Mouse (Mus musculus) midbrain, embryonic 12.5 days (tissue): ENCODE measurements around the gene Jaml. TPM values are rescaled to one million over a fixed set of nuclear protein-coding genes. Genes with fewer than 3 reads are reported as not detected.

Source experiments
- ATAC-seq: fragments of 200-750 bp; cut with Nextera tagmentation; 2 replicates; pipeline ENCODE4 v1.8.0; 2017; ENCODE audit warnings: low read depth, moderate TSS enrichment, moderate library complexity; ENCODE audit not compliant: low FRiP score
- H3K27ac ChIP-seq: fragments of 300-500 bp; sonication (generic); replicated peaks from 2 replicates; pipeline ENCODE4 v1.5.1; 2016; ENCODE audit warnings: mild to moderate bottlenecking
- H3K27me3 ChIP-seq: fragments of 300-500 bp; sonication (generic); 2 replicates; pipeline ENCODE4 v1.6.1; 2016; ENCODE audit warnings: mild to moderate bottlenecking
- H3K36me3 ChIP-seq: fragments of 300-500 bp; sonication (generic); 2 replicates; pipeline ENCODE4 v1.6.1; 2016
- H3K4me1 ChIP-seq: fragments of 300-500 bp; sonication (generic); 2 replicates; pipeline ENCODE4 v1.6.1; 2016
- H3K4me2 ChIP-seq: fragments of 300-500 bp; sonication (generic); replicated peaks from 2 replicates; pipeline ENCODE4 v1.6.1; 2016; ENCODE audit warnings: mild to moderate bottlenecking, moderate library complexity
- H3K4me3 ChIP-seq: fragments of 300-500 bp; sonication (generic); 2 replicates; pipeline ENCODE4 v1.5.1; 2016; ENCODE audit warnings: mild to moderate bottlenecking
- H3K9ac ChIP-seq: fragments of 300-500 bp; sonication (generic); replicated peaks from 2 replicates; pipeline ENCODE4 v1.6.1; 2016; ENCODE audit warnings: mild to moderate bottlenecking, moderate library complexity
- H3K9me3 ChIP-seq: fragments of 300-500 bp; sonication (generic); 2 replicates; pipeline ENCODE4 v1.6.1; 2016; ENCODE audit warnings: mild to moderate bottlenecking
- WGBS: fragments of 180-500 bp; shearing (Covaris S2); methylation state at CpG from one replicate; pipeline ENCODE4 v1.1.7; 2016; 5-methylcytosine and 5-hydroxymethylcytosine counted together
- polyA plus RNA-seq: library from polyadenylated mRNA; unstranded; fragments of >200 nt; fragmentation: Nextera tagmentation; extraction: Ambion mirVana; gene quantifications from 2 replicates; pipeline ENCODE4 v1.2.1, GENCODE M21; 2016

Jaml gene
- polyA plus RNA-seq, 1 experiment from 2014 or later = 0.17 TPM

GRCm38 (mm10) chr9:45085741-45086690 is 7.0 kb downstream of the Jaml start:
- H3K9me3 ChIP-seq = no peaks in the 10 kb centered on the region
- WGBS = 76% methylated on average over 12 of the region's 12 CpGs
- H3K27ac ChIP-seq = no peak overlapping the region
- no peak overlapping the region for H3K9ac ChIP-seq
- H3K4me3 ChIP-seq = no peak overlapping the region
- no peaks in the 10 kb centered on the region for H3K4me1 ChIP-seq
- no peak for ATAC-seq
- H3K27me3 ChIP-seq = peaks cover 10% of the 10 kb centered on the region; the same call in 1 of the 2 replicates
- no peak overlapping the region for H3K4me2 ChIP-seq
- no peaks in the 10 kb centered on the region for H3K36me3 ChIP-seq

- no peak for ATAC-seq
- no peak overlapping the region for H3K4me2 ChIP-seq
- H3K36me3 ChIP-seq = no peaks in the 10 kb centered on the region
- H3K9me3 ChIP-seq = no peaks in the 10 kb centered on the region
- no peak overlapping the region for H3K9ac ChIP-seq
- H3K4me1 ChIP-seq = no peaks in the 10 kb centered on the region
- H3K4me3 ChIP-seq = no peak overlapping the region
- H3K27me3 ChIP-seq = peaks cover 3% of the 10 kb centered on the region; the same call in 1 of the 2 replicates
- H3K27ac ChIP-seq = no peak overlapping the region
Observed at GRCm38 (mm10) chr9:45088040-45088439, 9.1 kb downstream of the Jaml start.

- Histone ChIP-seq H3K27me3 (peaks cover 3% of the 10 kb centered on the region; the same call in 1 of the 2 replicates), H3K27ac (no peak overlapping the region), H3K4me1 (no peaks in the 10 kb centered on the region), H3K36me3 (no peaks in the 10 kb centered on the region), H3K9me3 (no peaks in the 10 kb centered on the region), H3K4me3 (no peak overlapping the region), H3K9ac (no peak overlapping the region), H3K4me2 (no peak overlapping the region)
- WGBS = 71% methylated on average over 3 of the region's 3 CpGs
- ATAC-seq = no peak
Observed at GRCm38 (mm10) chr9:45090811-45091210, 11.8 kb downstream of the Jaml start.

DNA sequence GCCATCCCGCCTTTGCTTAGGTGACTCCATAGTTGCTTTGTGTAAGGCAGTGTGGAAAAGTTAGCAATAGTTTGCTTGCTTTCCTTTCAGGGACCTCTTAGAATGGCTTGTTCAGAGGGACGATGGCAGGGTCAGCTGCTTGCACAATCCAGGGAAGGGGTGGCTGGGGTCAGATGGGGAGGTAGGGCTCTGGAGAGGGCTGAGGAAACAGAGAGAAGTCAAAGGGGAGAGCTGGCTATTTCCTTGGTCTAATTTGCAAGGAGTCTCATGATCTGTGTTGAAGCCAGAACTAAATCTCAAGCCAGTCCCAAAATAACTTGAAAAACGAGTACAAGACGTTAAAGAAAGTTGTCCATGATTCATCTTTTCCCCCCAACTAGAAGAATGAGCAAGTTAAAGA is 13.7 kb downstream of the Jaml start:
- no peak overlapping the region for H3K27ac ChIP-seq
- H3K9ac ChIP-seq = no peak overlapping the region
- no peaks in the 10 kb centered on the region for H3K4me1 ChIP-seq
- no peaks in the 10 kb centered on the region for H3K9me3 ChIP-seq
- no peak for ATAC-seq
- no peak overlapping the region for H3K4me2 ChIP-seq
- no peaks in the 10 kb centered on the region for H3K27me3 ChIP-seq
- no peaks in the 10 kb centered on the region for H3K36me3 ChIP-seq
- 70% methylated on average over 4 of the region's 4 CpGs for WGBS
- H3K4me3 ChIP-seq = no peak overlapping the region

GRCm38 (mm10) chr9:45095149-45095937 is 16.4 kb downstream of the Jaml start:
- no peak overlapping the region for H3K27ac ChIP-seq
- no peak for ATAC-seq
- H3K36me3 ChIP-seq = no peaks in the 10 kb centered on the region
- H3K27me3 ChIP-seq = no peaks in the 10 kb centered on the region
- H3K4me2 ChIP-seq = no peak overlapping the region
- H3K9ac ChIP-seq = no peak overlapping the region
- H3K9me3 ChIP-seq = no peaks in the 10 kb centered on the region
- H3K4me1 ChIP-seq = no peaks in the 10 kb centered on the region
- H3K4me3 ChIP-seq = no peak overlapping the region
- 81% methylated on average over 6 of the region's 6 CpGs for WGBS

DNA sequence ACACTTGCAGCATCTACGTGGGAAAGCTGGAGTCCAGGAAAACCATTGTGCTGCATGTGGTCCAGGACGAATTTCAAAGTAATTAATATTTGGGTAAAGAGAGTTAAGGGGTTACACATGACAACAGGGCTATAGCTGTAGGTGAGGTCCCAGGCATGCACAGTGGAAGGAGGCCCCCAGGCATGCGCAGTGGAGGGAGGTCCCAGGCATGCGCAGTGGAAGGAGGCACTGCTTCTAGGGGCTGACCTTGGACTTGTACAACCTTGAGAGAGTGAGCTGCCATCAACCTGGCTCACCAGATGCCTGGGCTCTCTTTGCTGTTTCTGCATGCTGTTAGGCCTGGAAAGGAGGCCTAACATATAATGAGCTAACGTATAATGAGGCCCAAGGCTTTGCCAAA is 18.9 kb downstream of the Jaml start:
- Histone ChIP-seq H3K36me3 (no peaks in the 10 kb centered on the region), H3K4me2 (no peak overlapping the region), H3K27me3 (no peaks in the 10 kb centered on the region), H3K27ac (no peak overlapping the region), H3K9ac (no peak overlapping the region), H3K4me3 (no peak overlapping the region), H3K4me1 (no peaks in the 10 kb centered on the region), H3K9me3 (no peaks in the 10 kb centered on the region)
- no peak for ATAC-seq
- 82% methylated on average over 5 of the region's 5 CpGs for WGBS

DNA sequence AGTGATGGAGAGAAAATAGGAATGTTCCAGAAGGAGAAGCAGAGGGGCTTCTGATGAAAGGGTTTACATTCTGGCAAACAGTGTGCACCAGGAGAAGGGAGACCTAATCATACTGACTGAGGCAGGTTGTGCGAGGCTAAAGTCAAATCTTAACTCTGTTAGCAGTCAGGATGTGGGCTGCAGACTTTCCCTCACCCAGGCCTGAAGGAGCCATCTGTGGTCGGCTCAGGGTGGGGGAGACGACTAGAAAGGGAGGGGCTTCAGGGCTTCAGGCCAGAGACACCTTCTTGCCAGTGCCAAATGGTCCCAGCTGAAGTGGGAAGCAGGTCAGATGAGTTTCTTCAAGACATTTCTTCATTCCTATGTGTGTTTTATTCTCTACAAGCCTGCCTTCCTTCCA is 19.4 kb downstream of the Jaml start:
- H3K27me3 ChIP-seq = no peaks in the 10 kb centered on the region
- no peak for ATAC-seq
- H3K27ac ChIP-seq = no peak overlapping the region
- no peak overlapping the region for H3K9ac ChIP-seq
- H3K36me3 ChIP-seq = no peaks in the 10 kb centered on the region
- no peaks in the 10 kb centered on the region for H3K9me3 ChIP-seq
- WGBS = 40% methylated on average over 3 of the region's 3 CpGs
- H3K4me3 ChIP-seq = no peak overlapping the region
- no peaks in the 10 kb centered on the region for H3K4me1 ChIP-seq
- no peak overlapping the region for H3K4me2 ChIP-seq

DNA sequence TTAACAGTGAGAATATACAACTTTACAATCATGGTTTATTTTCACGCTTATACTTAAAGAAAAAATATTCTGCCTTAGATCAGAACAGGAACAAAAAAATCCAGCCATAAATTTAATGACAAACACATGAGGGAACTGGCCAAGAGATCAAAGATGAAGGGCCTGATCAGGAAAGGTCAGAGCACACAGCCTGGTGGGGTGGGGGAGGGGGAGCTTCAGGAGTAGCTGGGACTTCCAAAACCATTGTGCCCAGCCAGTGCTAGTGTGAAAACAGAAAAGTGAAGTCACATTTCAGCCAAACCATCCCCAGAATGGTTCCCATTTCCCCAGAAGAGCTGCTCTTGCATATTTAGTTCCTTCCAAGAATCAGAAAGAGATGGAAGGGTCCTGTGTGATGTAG is 23.5 kb downstream of the Jaml start:
- Histone ChIP-seq H3K4me1 (no peaks in the 10 kb centered on the region), H3K9ac (no peak overlapping the region), H3K36me3 (no peaks in the 10 kb centered on the region), H3K9me3 (no peaks in the 10 kb centered on the region), H3K4me3 (no peak overlapping the region), H3K27ac (no peak overlapping the region), H3K27me3 (no peaks in the 10 kb centered on the region; the same call in 1 of the 2 replicates), H3K4me2 (no peak overlapping the region)
- no peak for ATAC-seq
- WGBS = 83% methylated on average over 1 of the region's 1 CpGs

DNA sequence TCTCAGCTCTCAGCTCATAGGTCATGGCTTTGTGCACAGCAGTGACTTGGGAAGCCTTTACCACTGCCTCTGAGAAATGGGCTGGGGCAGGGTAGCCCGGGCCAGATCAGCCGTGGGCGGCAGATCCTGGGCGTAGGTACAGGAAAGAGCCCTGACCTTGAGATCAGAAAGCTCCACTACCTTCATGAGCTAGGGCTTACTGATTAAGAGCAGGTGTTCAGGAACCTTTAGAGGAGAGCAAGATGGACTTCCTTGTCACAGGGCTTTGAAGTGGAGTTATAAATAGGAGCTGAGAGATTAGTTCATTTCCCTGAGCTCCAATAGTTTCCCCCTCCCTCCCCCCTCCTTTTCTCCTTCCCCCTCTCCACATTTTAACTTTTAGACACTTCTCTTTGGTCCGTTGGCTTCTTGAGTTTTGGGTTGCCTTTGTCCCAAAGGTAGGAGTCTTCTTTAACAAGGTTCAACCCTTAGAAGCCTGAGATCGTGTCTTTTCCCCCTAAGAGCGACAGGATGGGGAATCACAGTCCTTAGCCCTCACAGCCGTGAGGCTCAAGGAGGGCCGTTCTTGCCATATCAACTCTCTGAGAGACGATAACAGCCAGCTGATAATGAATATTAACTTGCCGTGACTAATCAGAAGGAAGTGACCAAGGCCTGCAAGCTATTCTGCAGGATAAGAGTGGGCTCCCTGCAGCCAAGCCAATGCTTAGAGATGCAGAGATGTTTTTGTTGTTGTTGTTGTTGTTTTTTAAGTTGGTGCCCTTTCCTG is 24.4 kb downstream of the Jaml start:
- WGBS = 77% methylated on average over 11 of the region's 11 CpGs
- no peak overlapping the region for H3K27ac ChIP-seq
- H3K4me2 ChIP-seq = no peak overlapping the region
- H3K4me1 ChIP-seq = no peaks in the 10 kb centered on the region
- no peaks in the 10 kb centered on the region for H3K9me3 ChIP-seq
- H3K4me3 ChIP-seq = no peak overlapping the region
- no peak for ATAC-seq
- no peak overlapping the region for H3K9ac ChIP-seq
- no peaks in the 10 kb centered on the region; the same call in 1 of the 2 replicates for H3K27me3 ChIP-seq
- no peaks in the 10 kb centered on the region for H3K36me3 ChIP-seq

DNA sequence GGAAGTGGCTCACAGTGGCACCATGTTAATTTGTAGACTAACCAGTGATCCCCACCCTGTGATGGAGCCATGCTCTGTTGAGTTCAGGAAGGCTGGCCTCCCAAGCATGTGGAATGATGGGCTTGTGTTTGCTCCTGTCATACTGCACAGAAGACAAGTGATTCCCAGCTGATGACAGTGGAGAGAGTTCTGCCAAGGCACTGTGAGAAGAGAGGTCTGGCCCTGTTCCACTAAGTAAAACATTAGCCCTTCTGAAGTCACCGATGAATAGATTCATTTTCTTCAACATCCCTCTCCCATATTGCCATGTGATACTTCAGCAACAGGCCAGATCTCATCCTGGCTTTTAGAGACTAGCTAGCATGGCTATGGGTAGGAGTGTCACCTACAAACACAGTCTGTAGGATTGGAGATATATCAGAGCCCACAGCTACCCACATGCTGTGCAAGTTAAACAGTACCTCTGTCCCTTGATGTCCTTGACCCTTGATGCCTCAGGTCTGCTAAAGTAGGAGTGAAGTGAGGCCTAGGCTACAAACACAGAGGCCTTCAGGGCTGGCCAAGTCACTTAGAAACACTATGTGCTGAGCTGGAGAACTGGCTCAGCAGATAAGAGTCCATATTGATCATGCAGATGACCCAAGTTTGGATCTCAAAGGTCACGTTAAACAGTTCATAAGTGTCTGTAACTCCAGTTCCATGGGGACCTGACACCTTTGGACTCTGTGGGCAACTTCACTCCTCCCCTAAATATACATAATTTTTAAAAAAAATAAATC is 26.8 kb downstream of the Jaml start:
- no peaks in the 10 kb centered on the region; the same call in 1 of the 2 replicates for H3K27me3 ChIP-seq
- H3K4me1 ChIP-seq = no peaks in the 10 kb centered on the region
- no peak overlapping the region for H3K4me2 ChIP-seq
- 93% methylated on average over 2 of the region's 2 CpGs for WGBS
- no peak overlapping the region for H3K9ac ChIP-seq
- no peaks in the 10 kb centered on the region for H3K36me3 ChIP-seq
- no peak for ATAC-seq
- no peaks in the 10 kb centered on the region for H3K9me3 ChIP-seq
- H3K4me3 ChIP-seq = no peak overlapping the region
- no peak overlapping the region for H3K27ac ChIP-seq

DNA sequence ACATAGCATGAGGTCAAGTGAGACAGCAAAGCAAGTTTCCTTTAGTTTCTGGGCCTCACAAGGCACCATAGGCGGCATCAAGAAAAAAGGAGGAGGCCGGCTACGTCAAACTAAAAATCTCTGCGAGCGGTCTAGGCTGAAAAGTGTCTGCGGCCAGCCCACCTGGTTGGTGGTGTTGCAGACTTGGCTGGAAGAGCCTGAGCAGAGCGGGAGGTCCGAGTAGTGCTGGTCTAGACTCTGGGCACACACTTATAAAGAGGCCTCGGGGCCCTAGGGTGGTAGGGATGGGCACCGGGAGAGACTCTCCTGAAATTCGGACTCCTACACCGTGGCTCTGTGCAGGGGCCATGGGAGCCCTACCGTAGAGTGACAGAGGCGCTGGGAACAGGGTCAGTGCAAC is 36.7 kb downstream of the Jaml start:
- Histone ChIP-seq H3K36me3 (no peaks in the 10 kb centered on the region), H3K4me2 (peak overlapping the region; percentile 60), H3K9ac (no peak overlapping the region), H3K27ac (no peak overlapping the region), H3K27me3 (peaks cover 21% of the 10 kb centered on the region), H3K4me3 (peak overlapping the region; percentile 39), H3K4me1 (peaks cover 13% of the 10 kb centered on the region), H3K9me3 (no peaks in the 10 kb centered on the region)
- 3% methylated on average over 14 of the region's 14 CpGs for WGBS
- ATAC-seq = peak; percentile 56; the same call in 1 of the 2 replicates
